Mouse (Mus musculus) bone marrow, adult 2 months (tissue): ENCODE measurements around the gene Nt5c3b.

Experiments used
- CTCF ChIP-seq: fragments of 200-500 bp; IDR thresholded peaks from 2 replicates; pipeline ENCODE4 v1.5.1; 2011; ENCODE audit warnings: low read length, control low read depth; ENCODE audit not compliant: control insufficient read depth, insufficient read depth
- POLR2A ChIP-seq: fragments of 200-500 bp; IDR thresholded peaks from 2 replicates; pipeline ENCODE4 v1.6.1; 2011; ENCODE audit warnings: low read depth, mild to moderate bottlenecking, control low read depth, low read length, borderline replicate concordance; ENCODE audit not compliant: control insufficient read depth

DNA sequence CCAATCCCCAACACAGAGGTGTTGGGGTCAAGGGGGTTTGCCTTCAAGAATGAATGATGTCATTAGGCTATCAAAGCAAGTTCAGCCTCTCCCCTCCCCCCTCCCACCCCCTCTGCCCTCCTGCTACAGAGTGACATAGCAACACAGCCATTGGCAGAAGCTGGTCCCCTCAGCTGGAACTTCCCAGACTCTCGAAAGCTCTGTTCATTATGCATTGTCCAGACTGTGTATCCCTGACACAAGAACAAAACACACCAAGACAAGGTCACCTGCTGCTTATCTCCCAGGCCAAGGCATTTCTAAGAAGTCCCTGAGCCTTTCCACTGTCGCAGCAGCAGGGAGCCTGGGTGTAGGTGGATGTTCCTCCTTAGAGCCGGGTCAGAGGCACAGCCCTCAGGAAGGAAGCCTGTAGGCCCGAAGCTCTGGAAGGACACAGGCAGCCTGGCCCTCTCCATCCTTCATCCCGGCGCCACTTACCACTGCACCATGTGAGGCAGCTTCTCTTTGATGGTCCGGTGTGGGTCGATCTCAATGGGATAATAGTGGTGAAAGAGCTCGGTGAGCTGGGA is 5.8 kb downstream of the Nt5c3b start:
- TF ChIP-seq CTCF (no peak), POLR2A (no peak)
